Mouse (Mus musculus) embryonic facial prominence, embryonic 13.5 days (tissue): ENCODE results near the gene Arhgap23. TPM values are rescaled to one million over a fixed set of nuclear protein-coding genes. Genes with fewer than 3 reads are reported as not detected.
A peak's percentile ranks its signal among the peaks of the same experiment; 100 is the strongest.

Source experiments
- ATAC-seq: fragments of 200-750 bp; cut with Nextera tagmentation; 2 replicates; pipeline ENCODE4 v1.8.0; 2017; ENCODE audit warnings: low read depth; ENCODE audit not compliant: insufficient number of reproducible peaks, insufficient read depth, low FRiP score, low TSS enrichment
- H3K27ac ChIP-seq: fragments of 300-500 bp; sonication (generic); 2 replicates; pipeline ENCODE4 v1.5.1; 2015; ENCODE audit warnings: moderate library complexity, mild to moderate bottlenecking, inconsistent platforms
- H3K27me3 ChIP-seq: fragments of 300-500 bp; sonication (generic); 2 replicates; pipeline ENCODE4 v1.6.1; 2015; ENCODE audit warnings: mild to moderate bottlenecking, inconsistent platforms
- H3K36me3 ChIP-seq: fragments of 300-500 bp; sonication (generic); 2 replicates; pipeline ENCODE4 v1.6.1; 2015; ENCODE audit warnings: mild to moderate bottlenecking, inconsistent platforms
- H3K4me1 ChIP-seq: fragments of 300-500 bp; sonication (generic); 2 replicates; pipeline ENCODE4 v1.6.1; 2015; ENCODE audit warnings: inconsistent platforms
- H3K4me2 ChIP-seq: fragments of 300-500 bp; sonication (generic); 2 replicates; pipeline ENCODE4 v1.6.1; 2015; ENCODE audit warnings: moderate library complexity, mild to moderate bottlenecking, inconsistent platforms
- H3K4me3 ChIP-seq: fragments of 300-500 bp; sonication (generic); 2 replicates; pipeline ENCODE4 v1.5.1; 2015; ENCODE audit warnings: mild to moderate bottlenecking, inconsistent platforms
- H3K9ac ChIP-seq: fragments of 300-500 bp; sonication (generic); 2 replicates; pipeline ENCODE4 v1.6.1; 2015; ENCODE audit warnings: mild to moderate bottlenecking, inconsistent platforms
- H3K9me3 ChIP-seq: fragments of 300-500 bp; sonication (generic); 2 replicates; pipeline ENCODE4 v1.6.1; 2016; ENCODE audit warnings: inconsistent platforms
- WGBS: fragments of 180-500 bp; shearing (Covaris S2); methylation state at CpG from one replicate; pipeline ENCODE4 v1.1.7; 2015; ENCODE audit warnings: mixed read lengths; 5-methylcytosine and 5-hydroxymethylcytosine counted together
- polyA plus RNA-seq: library from polyadenylated mRNA; unstranded; fragments of >200 nt; fragmentation: Nextera tagmentation; extraction: Ambion mirVana; gene quantifications from 2 replicates; pipeline ENCODE4 v1.2.1, GENCODE M21; 2015

Arhgap23 gene
- polyA plus RNA-seq, 1 experiment from 2014 or later, result 8.4 TPM

DNA sequence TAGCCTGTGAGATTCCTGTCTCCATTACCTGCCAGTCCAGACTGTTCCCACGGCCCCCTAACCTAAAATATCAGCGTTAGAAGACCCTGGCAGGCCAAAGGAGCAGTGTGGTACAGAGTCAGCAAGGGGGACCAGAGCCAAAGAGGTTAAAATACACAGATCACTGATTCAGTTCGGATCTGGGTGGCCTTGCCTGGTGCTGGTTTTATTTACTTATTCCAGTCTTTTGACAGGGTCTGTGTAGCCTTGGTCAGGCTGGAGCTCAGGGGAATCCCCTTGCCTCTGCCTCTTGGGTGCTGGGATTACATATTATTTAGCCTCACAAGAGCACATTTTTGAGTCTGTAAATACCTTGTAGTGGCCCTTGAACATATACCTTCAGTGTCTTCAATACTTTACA, 9.5 kb downstream of the Arhgap23 start:
- ATAC-seq, result no peak
- Histone ChIP-seq H3K9me3 (no peaks in the 10 kb centered on the region), H3K27me3 (no peaks in the 10 kb centered on the region), H3K4me1 (peaks cover 41% of the 10 kb centered on the region), H3K4me2 (no peak overlapping the region), H3K9ac (no peak overlapping the region), H3K27ac (no peak overlapping the region), H3K36me3 (no peaks in the 10 kb centered on the region), H3K4me3 (no peak overlapping the region)
- 58% methylated on average over 3 of the region's 3 CpGs for WGBS

DNA sequence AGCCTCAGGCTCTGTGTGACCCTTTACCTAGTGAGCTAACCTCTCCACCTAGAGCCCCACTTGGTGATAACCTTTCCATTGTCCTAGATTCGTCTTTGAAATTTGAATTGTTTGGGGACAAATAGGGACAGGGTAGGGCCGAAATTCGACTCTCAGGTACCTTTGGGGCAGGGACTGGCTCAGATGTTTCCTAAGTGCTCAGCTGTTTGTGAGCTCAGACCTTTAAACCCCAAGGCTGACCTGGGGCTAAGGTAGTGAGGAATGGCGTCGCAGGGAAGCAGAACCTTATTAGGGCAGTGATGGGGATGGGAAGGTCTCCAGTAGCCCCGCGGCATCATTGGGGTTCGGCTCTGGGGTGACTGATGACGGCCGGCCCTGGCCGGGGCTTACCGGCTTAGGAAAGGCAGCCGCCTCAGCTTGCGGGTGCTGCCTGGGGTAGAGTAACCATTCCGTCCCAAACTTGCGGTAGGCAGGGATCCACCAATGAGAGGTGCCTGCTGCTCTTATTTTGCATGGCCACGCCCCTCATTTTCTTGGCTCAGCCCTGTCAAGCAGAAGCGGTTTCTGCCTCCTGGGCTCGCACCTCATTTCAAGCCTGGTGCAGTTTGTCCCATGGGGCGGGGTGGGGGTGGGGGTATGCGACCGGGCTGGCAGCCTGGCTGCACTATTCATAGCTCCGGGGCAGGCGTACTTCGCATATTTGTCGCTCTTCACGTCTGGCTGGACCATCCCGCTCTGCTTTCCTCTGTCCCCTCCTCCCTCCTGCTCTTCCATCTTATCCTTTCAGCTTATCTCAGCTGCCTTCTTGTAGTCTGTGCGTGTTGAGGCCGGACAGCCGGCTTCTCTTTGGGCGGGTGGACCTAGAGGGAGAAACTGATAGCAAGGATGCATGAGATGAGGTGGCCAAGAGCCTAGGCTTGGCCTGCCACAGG, 12.7 kb downstream of the Arhgap23 start:
- Histone ChIP-seq H3K4me3 (peak overlapping the region; percentile 38), H3K9me3 (no peaks in the 10 kb centered on the region), H3K36me3 (no peaks in the 10 kb centered on the region; the same call in 1 of the 2 replicates), H3K9ac (peak overlapping the region; percentile 63), H3K27me3 (no peaks in the 10 kb centered on the region), H3K4me1 (peaks cover 33% of the 10 kb centered on the region), H3K4me2 (peak overlapping the region; percentile 75), H3K27ac (peak overlapping the region; percentile 62)
- peak; percentile 73 for ATAC-seq
- under 1% methylated on average over 32 of the region's 32 CpGs for WGBS

DNA sequence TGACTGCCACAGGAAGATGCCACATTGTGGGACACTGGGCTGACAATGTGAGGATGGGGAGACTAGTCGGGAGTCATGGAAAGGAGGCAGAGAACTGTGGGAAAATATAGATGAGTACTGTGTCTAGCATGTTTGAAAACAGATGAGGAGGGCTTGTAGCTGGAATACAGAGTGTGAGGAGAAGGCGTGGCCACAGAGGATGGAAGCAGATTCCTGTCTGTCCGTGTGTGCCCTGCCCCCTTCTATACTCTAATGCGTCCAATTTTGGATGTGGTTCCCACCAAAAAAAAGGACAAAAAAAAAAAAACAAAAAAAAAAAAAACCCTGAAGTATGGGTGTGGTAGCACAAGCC, 13.4 kb downstream of the Arhgap23 start:
- no peaks in the 10 kb centered on the region; the same call in 1 of the 2 replicates for H3K36me3 ChIP-seq
- no peak for ATAC-seq
- H3K27me3 ChIP-seq, result no peaks in the 10 kb centered on the region
- H3K4me1 ChIP-seq, result peaks cover 33% of the 10 kb centered on the region
- peak overlapping the region; percentile 62 for H3K27ac ChIP-seq
- H3K9ac ChIP-seq, result peak overlapping the region; percentile 63; the same call in 1 of the 2 replicates
- H3K4me3 ChIP-seq, result peak overlapping the region; percentile 38
- H3K9me3 ChIP-seq, result no peaks in the 10 kb centered on the region
- H3K4me2 ChIP-seq, result peak overlapping the region; percentile 75
- WGBS, result 32% methylated on average over 4 of the region's 4 CpGs

DNA sequence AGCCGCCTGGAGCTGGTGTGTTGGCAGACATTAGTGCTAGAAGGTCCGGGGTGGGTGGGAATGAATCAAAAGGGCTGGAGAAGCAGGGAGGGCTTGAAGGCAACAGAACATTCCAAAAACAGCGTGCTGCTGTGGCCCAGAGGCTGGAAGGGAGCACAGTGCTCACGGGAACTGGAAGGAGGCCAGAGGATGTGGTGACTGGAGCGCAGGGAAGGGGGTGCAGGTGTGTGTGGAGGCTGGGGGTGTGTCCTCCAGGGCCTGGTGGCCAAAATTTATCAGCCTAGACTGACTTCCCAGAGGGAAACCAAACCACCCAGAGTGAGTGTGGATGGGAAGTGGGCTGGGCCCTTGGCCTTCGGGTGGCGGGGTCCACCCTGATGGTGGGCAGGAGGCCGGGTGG, 14.3 kb downstream of the Arhgap23 start:
- no peak for ATAC-seq
- no peak overlapping the region for H3K4me3 ChIP-seq
- H3K27me3 ChIP-seq, result no peaks in the 10 kb centered on the region
- no peak overlapping the region for H3K27ac ChIP-seq
- peaks cover 28% of the 10 kb centered on the region for H3K4me1 ChIP-seq
- no peak overlapping the region for H3K4me2 ChIP-seq
- no peak overlapping the region for H3K9ac ChIP-seq
- no peaks in the 10 kb centered on the region for H3K9me3 ChIP-seq
- WGBS, result 77% methylated on average over 8 of the region's 8 CpGs
- no peaks in the 10 kb centered on the region; the same call in 1 of the 2 replicates for H3K36me3 ChIP-seq

- Histone ChIP-seq H3K4me3 (no peak overlapping the region), H3K9me3 (no peaks in the 10 kb centered on the region), H3K4me2 (no peak overlapping the region), H3K4me1 (peaks cover 52% of the 10 kb centered on the region), H3K36me3 (no peaks in the 10 kb centered on the region; the same call in 1 of the 2 replicates), H3K27me3 (no peaks in the 10 kb centered on the region), H3K9ac (no peak overlapping the region), H3K27ac (no peak overlapping the region)
- 10% methylated on average over 3 of the region's 3 CpGs for WGBS
- ATAC-seq, result no peak
These were observed 16.7 kb downstream of the Arhgap23 start for GRCm38 (mm10) chr11:97432015-97432414.

DNA sequence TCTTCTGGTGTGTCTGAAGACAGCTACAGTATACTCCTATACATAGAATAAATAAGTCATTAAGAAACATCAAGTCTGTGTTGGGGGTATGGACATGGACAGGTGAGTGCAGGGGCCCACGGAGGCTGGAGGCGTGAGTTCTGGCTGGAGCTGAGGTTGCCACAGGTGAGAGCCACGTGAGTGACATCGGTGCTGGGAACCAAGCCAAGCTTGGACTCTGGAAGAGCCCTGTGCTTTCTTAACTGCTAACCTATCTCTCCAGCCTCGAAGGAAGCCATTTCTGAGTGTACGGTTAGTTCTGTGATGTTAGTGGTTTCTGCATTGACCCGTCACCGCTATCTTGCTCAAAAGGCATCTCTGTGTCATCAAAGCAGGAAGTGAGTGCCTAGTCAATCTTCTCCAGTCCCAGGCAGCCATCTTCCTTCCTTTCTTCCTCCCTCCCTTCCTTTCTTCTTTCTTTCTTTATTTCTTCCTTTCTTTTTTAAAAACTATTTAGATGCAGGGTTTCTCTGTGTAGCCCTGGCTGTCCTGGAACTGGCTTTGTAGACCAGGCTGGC, 17.7 kb downstream of the Arhgap23 start:
- Histone ChIP-seq H3K27me3 (no peaks in the 10 kb centered on the region), H3K4me1 (peaks cover 53% of the 10 kb centered on the region), H3K36me3 (no peaks in the 10 kb centered on the region; the same call in 1 of the 2 replicates), H3K4me2 (no peak overlapping the region), H3K9me3 (no peaks in the 10 kb centered on the region), H3K27ac (no peak overlapping the region), H3K4me3 (no peak overlapping the region), H3K9ac (no peak overlapping the region)
- ATAC-seq, result no peak
- WGBS, result 81% methylated on average over 8 of the region's 8 CpGs

GRCm38 (mm10) chr11:97434121-97434520, 18.8 kb downstream of the Arhgap23 start:
- 79% methylated on average over 8 of the region's 8 CpGs for WGBS
- Histone ChIP-seq H3K27ac (peak overlapping the region; percentile 84; the same call in 1 of the 2 replicates), H3K36me3 (no peaks in the 10 kb centered on the region; the same call in 1 of the 2 replicates), H3K4me2 (no peak overlapping the region), H3K9me3 (no peaks in the 10 kb centered on the region), H3K4me3 (no peak overlapping the region), H3K4me1 (peaks cover 55% of the 10 kb centered on the region), H3K9ac (no peak overlapping the region), H3K27me3 (no peaks in the 10 kb centered on the region)
- ATAC-seq, result no peak

GRCm38 (mm10) chr11:97434704-97435454, 19.5 kb downstream of the Arhgap23 start:
- Histone ChIP-seq H3K36me3 (no peaks in the 10 kb centered on the region; the same call in 1 of the 2 replicates), H3K4me1 (peaks cover 55% of the 10 kb centered on the region), H3K9ac (peak overlapping the region; percentile 54), H3K9me3 (no peaks in the 10 kb centered on the region), H3K4me2 (peak overlapping the region; percentile 60), H3K27ac (peak overlapping the region; percentile 84), H3K27me3 (no peaks in the 10 kb centered on the region), H3K4me3 (peak overlapping the region; percentile 40)
- ATAC-seq, result peak; percentile 66; the same call in 1 of the 2 replicates
- 3% methylated on average over 15 of the region's 15 CpGs for WGBS

DNA sequence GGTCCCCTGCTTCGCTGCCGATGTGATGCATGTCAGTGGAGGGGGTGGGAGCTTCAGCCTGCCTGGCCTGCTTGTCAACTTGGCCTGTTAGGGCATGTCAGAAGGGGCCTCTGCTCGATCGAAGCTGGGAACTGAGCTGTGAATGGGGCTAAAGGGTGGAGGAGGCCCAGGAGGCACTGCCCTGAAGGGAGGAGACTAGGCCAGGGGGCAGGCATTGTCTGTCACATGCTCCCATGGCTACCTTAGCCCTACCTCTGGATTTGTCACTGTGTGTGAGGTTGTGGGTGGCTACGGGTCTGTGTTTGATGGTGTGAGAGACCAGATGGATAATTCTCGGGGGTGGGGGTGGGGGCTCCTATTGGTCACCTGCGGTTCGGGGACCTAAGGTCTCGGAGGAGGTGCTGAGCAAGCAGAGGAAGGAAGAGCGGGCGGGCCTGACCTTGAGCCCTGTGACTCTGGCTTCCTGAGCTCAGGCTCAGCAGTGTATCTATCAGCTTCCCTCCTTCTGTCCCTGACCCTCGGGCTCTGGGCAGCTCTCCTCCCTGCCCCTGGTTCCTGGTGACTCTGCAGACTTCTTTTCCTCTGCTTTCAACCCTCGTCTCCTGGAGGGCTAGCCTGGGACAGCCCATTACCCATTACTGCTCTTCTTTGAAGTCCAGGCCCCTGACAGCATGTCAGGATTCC, 20.6 kb downstream of the Arhgap23 start:
- Histone ChIP-seq H3K4me3 (no peak overlapping the region), H3K27ac (peak overlapping the region; percentile 84), H3K4me2 (peak overlapping the region; percentile 60), H3K9ac (0 out of 2 replicates have a peak overlapping the region, but pooled peaks have one; percentile 17), H3K36me3 (no peaks in the 10 kb centered on the region; the same call in 1 of the 2 replicates), H3K9me3 (no peaks in the 10 kb centered on the region), H3K27me3 (no peaks in the 10 kb centered on the region), H3K4me1 (peaks cover 65% of the 10 kb centered on the region)
- WGBS, result 44% methylated on average over 13 of the region's 13 CpGs
- no peak for ATAC-seq

DNA sequence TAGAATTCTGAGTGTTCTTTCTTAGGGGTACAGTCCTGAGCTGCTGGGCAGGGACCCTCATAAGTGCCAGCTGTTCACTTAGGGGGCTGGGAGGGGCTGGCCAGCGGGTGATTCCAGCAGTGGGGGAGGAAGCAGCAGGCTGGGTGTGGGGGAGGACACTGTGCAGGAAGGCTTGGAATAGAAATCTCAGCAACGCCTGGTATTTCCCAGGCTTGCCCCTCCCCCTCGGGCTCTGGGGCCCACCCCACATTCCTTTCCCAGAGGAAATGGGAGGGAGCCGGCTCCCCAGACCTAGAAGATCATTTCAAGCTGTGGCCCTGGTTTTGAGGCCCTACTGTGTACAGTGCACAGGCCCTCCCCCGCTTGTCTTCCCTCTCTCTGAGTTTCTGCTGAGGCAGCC, 22.4 kb downstream of the Arhgap23 start:
- no peak for ATAC-seq
- Histone ChIP-seq H3K9ac (peak overlapping the region; percentile 44), H3K9me3 (no peaks in the 10 kb centered on the region), H3K4me2 (peak overlapping the region; percentile 34), H3K27ac (peak overlapping the region; percentile 84), H3K4me1 (peaks cover 83% of the 10 kb centered on the region), H3K27me3 (no peaks in the 10 kb centered on the region), H3K4me3 (no peak overlapping the region), H3K36me3 (no peaks in the 10 kb centered on the region; the same call in 1 of the 2 replicates)
- 7% methylated on average over 5 of the region's 5 CpGs for WGBS

DNA sequence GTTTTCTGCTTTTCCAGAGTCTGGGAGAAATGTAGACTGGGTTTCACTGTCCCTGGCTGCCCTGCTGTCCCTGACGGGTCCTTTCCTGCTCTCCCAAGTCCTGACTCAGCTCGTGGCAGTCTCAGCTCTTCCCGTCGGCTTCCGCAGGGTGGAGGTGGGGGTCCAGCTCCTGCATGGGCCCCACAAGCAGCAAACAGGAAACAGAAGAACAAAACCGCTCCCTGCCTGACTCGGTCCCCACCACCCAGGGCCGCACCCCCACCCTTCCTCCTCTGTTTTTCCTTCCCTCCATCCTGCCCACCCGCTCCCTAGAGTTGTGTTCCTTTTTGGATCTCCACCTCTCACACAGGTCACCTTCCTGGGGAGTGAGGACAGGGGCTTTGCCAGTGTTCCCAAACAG, 23.5 kb downstream of the Arhgap23 start:
- peaks cover 89% of the 10 kb centered on the region for H3K4me1 ChIP-seq
- no peaks in the 10 kb centered on the region for H3K9me3 ChIP-seq
- H3K4me3 ChIP-seq, result no peak overlapping the region
- no peaks in the 10 kb centered on the region for H3K27me3 ChIP-seq
- no peak overlapping the region; the same call in 1 of the 2 replicates for H3K4me2 ChIP-seq
- H3K27ac ChIP-seq, result peak overlapping the region; percentile 84
- H3K9ac ChIP-seq, result 0 out of 2 replicates have a peak overlapping the region, but pooled peaks have one; percentile 27
- H3K36me3 ChIP-seq, result peaks cover under 1% of the 10 kb centered on the region; the same call in 1 of the 2 replicates
- WGBS, result 25% methylated on average over 9 of the region's 9 CpGs
- no peak for ATAC-seq
